ENCODE assay signal across 18 mouse cellular contexts in the genomic region with DNA sequence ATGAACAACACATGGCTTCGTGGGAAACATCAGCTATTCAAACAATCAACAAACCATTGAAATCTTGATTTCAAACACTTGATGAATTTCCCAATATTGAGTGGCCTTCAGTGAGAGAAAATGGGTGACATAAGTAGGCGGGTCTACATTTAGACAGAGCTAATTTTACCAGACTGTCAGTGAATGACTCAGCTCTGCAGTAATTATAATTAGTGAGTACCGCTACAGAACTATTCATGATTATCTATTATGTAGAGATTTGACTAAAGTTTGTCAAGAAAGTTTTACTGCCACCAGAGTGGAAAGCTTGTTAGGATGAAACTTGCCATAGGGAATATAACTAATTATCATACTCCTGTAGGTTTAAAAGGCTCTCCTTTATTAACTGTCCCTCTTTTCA.
"Had no signal": no experiment of that assay in that cellular context is flagged by ENCODE, and none has a peak within 500 bp of the region (broad histone marks: within the 10 kb centered on the region; RNA-seq: fewer than 3 reads in every experiment).

No protein-coding gene starts in this region.

- H3K36me3 ChIP-seq: liver, embryonic 15.5 days; lung, embryonic 15.5 days; midbrain, embryonic 12.5 days; neural tube, embryonic 12.5 days; stomach, embryonic 15.5 days had no signal

- DNase-seq: liver, postnatal 0 days; lung, adult 2 months; lung, postnatal 14 days; lung, postnatal 36 days; midbrain, embryonic 14.5 days; right cerebral cortex, postnatal 25 days; thymus, adult 18-20 months; thymus, postnatal 14 days; thymus, postnatal 36 days had no signal

- H3K9me3 ChIP-seq: liver, embryonic 15.5 days; lung, embryonic 15.5 days; megakaryocyte, embryonic 14.5 days; midbrain, embryonic 12.5 days; neural tube, embryonic 12.5 days; stomach, embryonic 15.5 days had no signal

- H3K27me3 ChIP-seq: liver, embryonic 15.5 days; lung, embryonic 15.5 days; megakaryocyte, embryonic 14.5 days; midbrain, embryonic 12.5 days; neural tube, embryonic 12.5 days; stomach, embryonic 15.5 days had no signal

- ATAC-seq: liver, postnatal 0 days; lung, postnatal 0 days had no signal

- H3K4me3 ChIP-seq: liver, embryonic 15.5 days; lung, embryonic 15.5 days; megakaryocyte, embryonic 14.5 days; midbrain, embryonic 12.5 days; neural tube, embryonic 12.5 days; stomach, embryonic 15.5 days had no signal

- H3K4me2 ChIP-seq: liver, embryonic 15.5 days; lung, embryonic 15.5 days; midbrain, embryonic 12.5 days; neural tube, embryonic 12.5 days; stomach, embryonic 15.5 days had no signal

- H3K9ac ChIP-seq: liver, embryonic 15.5 days; liver, postnatal 0 days; lung, embryonic 15.5 days; midbrain, embryonic 12.5 days; neural tube, embryonic 12.5 days; stomach, embryonic 15.5 days had no signal

- H3K4me1 ChIP-seq: liver, embryonic 15.5 days; lung, embryonic 15.5 days; megakaryocyte, embryonic 14.5 days; midbrain, embryonic 12.5 days; neural tube, embryonic 12.5 days; stomach, embryonic 15.5 days had no signal

- H3K27ac ChIP-seq: liver, embryonic 15.5 days; lung, embryonic 15.5 days; macrophage; midbrain, embryonic 12.5 days; neural tube, embryonic 12.5 days; stomach, embryonic 15.5 days; stomach, postnatal 0 days had no signal
